Mouse (Mus musculus) hindbrain, postnatal 0 days (tissue): ENCODE results near the gene Patl2. TPM values are rescaled to one million over a fixed set of nuclear protein-coding genes. Genes with fewer than 3 reads are reported as not detected.
A peak's percentile ranks its signal among the peaks of the same experiment; 100 is the strongest.

Experiments
- ATAC-seq: fragments of 200-750 bp; cut with Nextera tagmentation; 2 replicates; pipeline ENCODE4 v1.8.0; 2017; ENCODE audit warnings: mild to moderate bottlenecking, moderate TSS enrichment, moderate library complexity
- DNase-seq: peaks from one replicate; pipeline ENCODE4 v3.0.0-alpha.2; 2015; ENCODE audit warnings: low spot score
- H3K27ac ChIP-seq: fragments of 300-500 bp; sonication (generic); 2 replicates; pipeline ENCODE4 v1.5.1; 2014; ENCODE audit warnings: mild to moderate bottlenecking
- H3K27me3 ChIP-seq: fragments of 300-500 bp; sonication (generic); 2 replicates; pipeline ENCODE4 v1.6.1; 2014; ENCODE audit warnings: low read length, mixed read lengths; ENCODE audit not compliant: insufficient read depth
- H3K36me3 ChIP-seq: fragments of 300-500 bp; sonication (generic); 2 replicates; pipeline ENCODE4 v1.6.1; 2014; ENCODE audit warnings: low read length, mixed read lengths; ENCODE audit not compliant: insufficient read depth
- H3K4me1 ChIP-seq: fragments of 300-500 bp; sonication (generic); 2 replicates; pipeline ENCODE4 v1.6.1; 2014; ENCODE audit warnings: antibody characterized with exemption, low read length, mixed read lengths; ENCODE audit not compliant: insufficient read depth
- H3K4me2 ChIP-seq: fragments of 300-500 bp; sonication (generic); 2 replicates; pipeline ENCODE4 v1.6.1; 2014; ENCODE audit warnings: low read depth, mild to moderate bottlenecking, low read length, moderate library complexity, mixed read lengths
- H3K4me3 ChIP-seq: fragments of 300-500 bp; sonication (generic); 2 replicates; pipeline ENCODE4 v1.5.1; 2014; ENCODE audit warnings: low read length
- H3K9ac ChIP-seq: fragments of 300-500 bp; sonication (generic); replicated peaks from 2 replicates; pipeline ENCODE4 v1.6.1; 2014; ENCODE audit warnings: mild to moderate bottlenecking, low read length, moderate library complexity, mixed read lengths
- H3K9me3 ChIP-seq: fragments of 300-500 bp; sonication (generic); 2 replicates; pipeline ENCODE4 v1.6.1; 2016; ENCODE audit warnings: low read length, mixed read lengths
- CTCF ChIP-seq: IDR thresholded peaks from 2 replicates; pipeline ENCODE4 v1.5.1; 2016; ENCODE audit warnings: antibody characterized with exemption, control low read depth, low read depth
- WGBS: fragments of 180-500 bp; shearing (Covaris S2); extraction: QIAGEN DNeasy Blood & Tissue Kit; methylation state at CpG from one replicate; pipeline ENCODE4 v1.1.7; 2014; 5-methylcytosine and 5-hydroxymethylcytosine counted together
- polyA plus RNA-seq: library from polyadenylated mRNA; unstranded; fragments of >200 nt; fragmentation: Nextera tagmentation; extraction: Ambion mirVana; gene quantifications from 2 replicates; pipeline ENCODE4 v1.2.1, GENCODE M21; 2015
- total RNA-seq: library from RNA; depleted of rRNA; stranded (reverse); fragments of >200 nt; gene quantifications from 2 replicates; pipeline ENCODE4 v1.2.3, GENCODE M21; 2014

Patl2 gene
- total and polyA plus RNA-seq, 2 experiments from 2014 or later = 0.09 TPM; not detected in 1

DNA sequence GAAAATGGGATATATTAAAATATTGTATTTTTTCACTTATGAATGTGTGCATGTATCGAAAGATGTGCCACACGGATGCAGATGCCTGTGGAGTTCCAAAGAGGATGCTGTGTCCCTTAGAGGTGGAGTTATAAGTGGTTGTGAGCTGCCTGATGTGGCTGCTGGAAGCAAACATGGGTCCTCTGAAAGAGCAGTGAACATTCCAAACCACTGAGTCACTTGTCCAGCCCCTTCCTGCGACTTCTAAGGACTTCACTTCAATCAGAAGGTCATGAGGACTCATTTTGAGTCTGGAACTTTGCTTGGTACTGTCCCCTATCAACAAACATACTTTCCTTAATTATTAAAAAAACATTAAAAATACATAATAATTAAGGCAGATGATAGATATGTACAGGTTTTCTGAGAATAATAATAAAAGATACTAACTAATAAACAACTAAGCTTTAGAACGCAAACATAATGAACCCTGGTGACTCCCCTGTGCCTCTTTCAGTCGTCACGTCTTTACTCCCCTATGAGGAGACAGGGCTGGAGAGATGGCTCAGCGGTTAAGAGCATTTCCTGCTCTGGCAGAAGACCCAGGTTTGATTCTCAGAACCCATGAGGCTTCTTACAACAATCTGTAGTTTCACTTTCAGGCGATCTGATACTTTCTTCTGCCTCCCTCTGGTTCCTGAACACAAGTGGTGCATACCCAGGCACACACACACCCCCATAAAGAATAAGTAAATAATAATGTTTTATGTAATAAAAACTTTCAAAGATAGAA, 5.8 kb downstream of the Patl2 start:
- no peak overlapping the region for H3K9ac ChIP-seq
- ATAC-seq = no peak
- TF ChIP-seq CTCF = no peak
- H3K36me3 ChIP-seq = no peaks in the 10 kb centered on the region
- 83% methylated on average over 8 of the region's 8 CpGs for WGBS
- H3K9me3 ChIP-seq = no peaks in the 10 kb centered on the region
- no peak overlapping the region for H3K4me3 ChIP-seq
- DNase-seq = no peak
- H3K4me1 ChIP-seq = no peaks in the 10 kb centered on the region
- no peak overlapping the region for H3K27ac ChIP-seq
- no peak overlapping the region for H3K4me2 ChIP-seq
- no peaks in the 10 kb centered on the region for H3K27me3 ChIP-seq

DNA sequence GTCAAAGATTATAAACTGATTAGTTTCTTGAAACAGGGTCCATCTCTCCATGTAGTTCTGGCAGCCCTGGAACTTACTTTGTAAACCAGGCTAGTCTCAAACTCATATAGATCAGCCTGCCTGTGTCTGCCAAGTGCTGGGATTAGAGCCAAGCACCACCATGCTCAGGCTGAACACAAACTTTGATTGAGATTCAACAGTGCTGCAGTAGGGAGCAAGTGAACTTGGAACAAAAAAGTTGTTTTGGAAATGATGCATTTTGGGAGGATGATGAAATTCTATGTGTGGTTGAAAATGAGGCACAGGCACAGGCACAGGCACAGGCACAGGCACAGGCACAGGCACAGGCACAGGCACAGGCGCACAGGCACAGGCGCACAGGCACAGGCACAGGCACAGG, 13.8 kb downstream of the Patl2 start:
- Histone ChIP-seq H3K27ac (no peak overlapping the region), H3K9me3 (no peaks in the 10 kb centered on the region), H3K27me3 (no peaks in the 10 kb centered on the region), H3K9ac (no peak overlapping the region), H3K4me3 (no peak overlapping the region), H3K4me2 (no peak overlapping the region), H3K4me1 (no peaks in the 10 kb centered on the region), H3K36me3 (no peaks in the 10 kb centered on the region)
- DNase-seq = peak; percentile 23
- no peak for ATAC-seq
- TF ChIP-seq CTCF = no peak
- 100% methylated on average over 2 of the region's 2 CpGs for WGBS

DNA sequence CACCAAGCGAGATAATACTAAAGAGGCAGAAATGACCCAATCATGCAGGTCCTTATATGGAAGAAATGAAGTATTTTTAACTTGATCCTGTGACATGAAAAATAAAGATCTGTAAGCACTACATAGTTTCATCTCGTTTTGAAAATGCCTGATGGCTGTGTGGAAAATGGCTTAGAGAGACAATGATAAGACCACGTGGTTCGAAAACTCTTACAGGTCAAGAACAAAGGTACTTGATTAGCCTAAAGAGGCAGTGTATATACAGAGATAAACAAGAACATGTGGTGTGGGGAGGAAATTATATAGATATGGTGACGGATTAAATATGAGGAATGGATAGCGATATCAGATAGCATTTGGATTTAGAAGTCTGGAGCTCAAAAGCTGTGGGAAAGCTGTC, 14.7 kb downstream of the Patl2 start:
- Histone ChIP-seq H3K27ac (no peak overlapping the region), H3K4me1 (no peaks in the 10 kb centered on the region), H3K36me3 (no peaks in the 10 kb centered on the region), H3K27me3 (no peaks in the 10 kb centered on the region), H3K9me3 (no peaks in the 10 kb centered on the region), H3K4me2 (no peak overlapping the region), H3K9ac (no peak overlapping the region), H3K4me3 (no peak overlapping the region)
- ATAC-seq (no peak), DNase-seq (no peak)
- WGBS = 89% methylated on average over 6 of the region's 6 CpGs
- TF ChIP-seq CTCF = no peak

DNA sequence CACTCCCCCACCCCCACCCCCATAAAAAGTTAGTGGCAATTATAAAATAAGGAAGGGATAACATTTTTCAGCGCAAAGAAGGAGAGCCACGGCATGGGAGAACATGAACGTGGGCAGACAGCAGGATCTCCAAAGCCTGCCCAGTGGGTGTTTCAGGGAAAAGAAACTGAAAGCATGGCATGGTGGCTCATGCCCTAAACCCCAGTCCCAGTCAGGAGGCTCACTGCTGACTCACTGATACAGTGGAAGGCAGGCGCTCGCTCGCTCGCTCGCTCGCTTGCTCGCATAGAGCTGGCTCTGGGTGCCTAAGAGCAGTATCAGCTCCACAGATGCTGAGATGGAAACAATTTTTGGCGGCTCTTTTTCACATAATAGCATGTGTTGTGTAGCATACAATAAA, 21.7 kb downstream of the Patl2 start:
- DNase-seq = no peak
- ATAC-seq = no peak
- no peak overlapping the region for H3K9ac ChIP-seq
- no peaks in the 10 kb centered on the region for H3K4me1 ChIP-seq
- no peak overlapping the region for H3K4me2 ChIP-seq
- WGBS = 78% methylated on average over 11 of the region's 11 CpGs
- H3K9me3 ChIP-seq = no peaks in the 10 kb centered on the region
- H3K36me3 ChIP-seq = no peaks in the 10 kb centered on the region
- no peak overlapping the region for H3K4me3 ChIP-seq
- TF ChIP-seq CTCF = no peak
- no peak overlapping the region for H3K27ac ChIP-seq
- no peaks in the 10 kb centered on the region for H3K27me3 ChIP-seq

DNA sequence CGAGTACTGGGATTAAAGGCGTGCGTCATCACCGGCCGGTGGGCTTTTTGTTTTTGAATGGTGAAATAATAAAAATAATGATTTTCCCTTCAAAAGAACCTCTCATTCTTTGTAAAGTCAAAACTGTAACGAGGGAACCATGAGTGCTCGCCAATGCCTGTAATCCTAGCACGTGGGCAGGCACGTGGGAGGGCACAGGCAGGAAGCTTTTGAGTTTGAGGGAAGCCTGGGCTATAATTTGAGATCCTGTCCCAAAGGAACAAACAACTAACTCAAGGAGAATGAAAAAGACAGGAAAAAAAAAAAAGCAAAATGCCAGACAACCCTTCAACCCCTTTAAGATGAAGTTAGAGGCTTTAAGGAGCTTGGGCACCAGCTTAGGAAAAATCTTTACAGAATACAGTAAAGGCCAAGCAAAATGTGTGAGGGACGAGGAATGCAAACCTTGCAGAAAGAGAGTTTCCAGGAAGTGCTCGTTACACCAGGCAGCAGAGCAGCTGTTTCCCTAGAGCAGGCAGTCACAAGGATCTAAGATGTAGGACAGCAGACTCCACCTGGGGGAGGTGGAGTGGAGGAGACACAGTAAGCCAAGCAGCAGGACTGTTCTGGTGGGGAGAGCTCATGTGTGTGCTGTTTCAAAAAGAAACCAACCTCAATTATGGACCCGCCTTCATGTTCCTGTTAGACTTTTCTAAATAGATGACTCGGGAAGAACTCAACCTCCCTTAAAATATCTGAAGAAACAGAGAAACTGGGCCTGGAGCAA, 22.4 kb downstream of the Patl2 start:
- Histone ChIP-seq H3K9ac (no peak overlapping the region), H3K4me2 (no peak overlapping the region), H3K36me3 (no peaks in the 10 kb centered on the region), H3K27me3 (no peaks in the 10 kb centered on the region), H3K9me3 (no peaks in the 10 kb centered on the region), H3K27ac (no peak overlapping the region), H3K4me3 (no peak overlapping the region), H3K4me1 (no peaks in the 10 kb centered on the region)
- no peak for ATAC-seq
- TF ChIP-seq CTCF = no peak
- 79% methylated on average over 13 of the region's 13 CpGs for WGBS
- DNase-seq = no peak

DNA sequence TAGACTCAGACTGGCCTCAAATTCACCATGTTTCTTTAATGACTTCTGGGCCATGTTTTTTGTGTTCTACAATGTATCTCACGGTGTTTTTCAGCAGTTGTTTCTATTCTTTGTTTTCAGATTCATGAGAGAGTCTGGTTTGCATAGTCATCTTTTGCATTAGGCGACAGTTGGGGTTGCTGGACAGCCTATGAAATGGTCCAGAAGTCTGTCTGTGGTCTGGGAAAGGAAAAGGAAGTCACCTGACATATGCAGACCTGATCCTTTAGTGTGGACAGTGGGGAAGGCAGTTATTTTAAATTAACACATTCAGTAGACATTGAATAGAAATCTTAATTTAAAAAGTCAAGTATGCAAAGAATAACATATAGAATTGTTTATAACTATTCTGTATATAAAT, 23.5 kb downstream of the Patl2 start:
- H3K9me3 ChIP-seq = no peaks in the 10 kb centered on the region
- no peak overlapping the region for H3K4me2 ChIP-seq
- no peak for TF ChIP-seq CTCF
- no peak overlapping the region for H3K4me3 ChIP-seq
- 76% methylated on average over 2 of the region's 2 CpGs for WGBS
- H3K27ac ChIP-seq = no peak overlapping the region
- no peaks in the 10 kb centered on the region for H3K36me3 ChIP-seq
- ATAC-seq (no peak), DNase-seq (no peak)
- no peaks in the 10 kb centered on the region for H3K27me3 ChIP-seq
- no peak overlapping the region for H3K9ac ChIP-seq
- no peaks in the 10 kb centered on the region for H3K4me1 ChIP-seq

DNA sequence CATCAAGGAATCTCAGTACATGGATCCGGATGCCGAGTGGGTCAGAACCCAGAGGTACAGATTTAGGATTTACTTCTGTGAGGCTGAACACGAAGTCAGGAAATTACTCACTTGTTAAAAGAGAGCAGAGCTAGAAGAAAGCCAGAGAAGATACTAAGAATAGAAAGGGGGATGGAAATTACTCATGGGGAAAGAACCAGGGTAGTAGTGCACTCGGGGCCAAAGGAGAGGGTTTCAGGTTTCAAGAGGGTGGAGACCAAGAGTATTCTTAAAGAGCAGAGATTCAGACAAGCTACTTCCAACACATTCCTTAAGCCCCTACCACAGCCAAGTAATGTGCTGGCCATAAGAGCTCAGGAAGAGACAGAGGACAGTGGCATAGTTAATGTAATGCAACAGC, 24.4 kb downstream of the Patl2 start:
- H3K27me3 ChIP-seq = no peaks in the 10 kb centered on the region
- H3K27ac ChIP-seq = no peak overlapping the region
- H3K4me1 ChIP-seq = no peaks in the 10 kb centered on the region
- H3K36me3 ChIP-seq = no peaks in the 10 kb centered on the region
- DNase-seq (no peak), ATAC-seq (no peak)
- no peak overlapping the region for H3K9ac ChIP-seq
- H3K4me2 ChIP-seq = no peak overlapping the region
- no peaks in the 10 kb centered on the region for H3K9me3 ChIP-seq
- TF ChIP-seq CTCF = no peak
- WGBS = 27% methylated on average over 4 of the region's 4 CpGs
- no peak overlapping the region for H3K4me3 ChIP-seq
